ENCODE assay signal across 9 mouse cellular contexts in genomic region chr11:101462583-101463440, GRCm38 (mm10). TPM values are rescaled to one million over a fixed set of nuclear protein-coding genes. Genes with fewer than 3 reads are reported as not detected.
DNase-seq lines count a peak whose midpoint lies in the region; ATAC-seq and TF ChIP-seq lines count a peak whose summit lies in the region.
"Had no signal": no experiment of that assay in that cellular context is flagged by ENCODE, and none has a peak within 500 bp of the region (broad histone marks: within the 10 kb centered on the region; RNA-seq: fewer than 3 reads in every experiment).

No protein-coding gene starts in this region.

- no peak overlapping the region for H3K4me3 ChIP-seq in liver, embryonic 11.5 days (ENCODE audit: low read depth, low read length)
- H3K4me3 ChIP-seq in liver, postnatal 0 days (ENCODE audit: low read depth, low read length): no peak overlapping the region
- H3K4me3 ChIP-seq in forebrain, embryonic 11.5 days (ENCODE audit: low read depth, low read length): no peak overlapping the region
- H3K4me3 ChIP-seq in liver, embryonic 14.5 days (ENCODE audit: insufficient read depth in 1 of 2, low read depth in 2 of 2, low read length in 2 of 2): no peak overlapping the region
- no peak overlapping the region for H3K4me3 ChIP-seq in gastrocnemius, adult 2 months

- peaks cover 52% of the 10 kb centered on the region for H3K4me1 ChIP-seq in liver, embryonic 11.5 days (replicated peaks; ENCODE audit: control insufficient read depth, insufficient read depth, low read length)
- peaks cover 36% of the 10 kb centered on the region for H3K4me1 ChIP-seq in liver, postnatal 0 days (ENCODE audit: insufficient read depth)
- peaks cover 17% of the 10 kb centered on the region for H3K4me1 ChIP-seq in forebrain, embryonic 11.5 days (replicated peaks; ENCODE audit: control insufficient read depth, insufficient read depth, low read length)
- peaks cover 22 to 32% of the 10 kb centered on the region in 2 experiments for H3K4me1 ChIP-seq in liver, embryonic 14.5 days (replicated peaks; ENCODE audit: control insufficient read depth in 2 of 2, insufficient read depth in 2 of 2, low read length in 1 of 2)

- no peaks in the 10 kb centered on the region for H3K9me3 ChIP-seq in liver, embryonic 11.5 days (ENCODE audit: control insufficient read depth, low read length)
- H3K9me3 ChIP-seq in liver, postnatal 0 days (ENCODE audit: low read length): no peaks in the 10 kb centered on the region
- no peaks in the 10 kb centered on the region for H3K9me3 ChIP-seq in forebrain, embryonic 11.5 days (ENCODE audit: control insufficient read depth, low read length)
- H3K9me3 ChIP-seq in liver, embryonic 14.5 days (ENCODE audit: control insufficient read depth, low read length): no peaks in the 10 kb centered on the region

- no peak overlapping the region for H3K9ac ChIP-seq in liver, embryonic 11.5 days (ENCODE audit: low read depth, low read length)
- H3K9ac ChIP-seq in liver, postnatal 0 days (replicated peaks): no peak overlapping the region
- H3K9ac ChIP-seq in forebrain, embryonic 11.5 days (ENCODE audit: low read length): 0 out of 2 replicates have a peak overlapping the region, but pooled peaks have one; percentile 6
- H3K9ac ChIP-seq in liver, embryonic 14.5 days (replicated peaks): no peak overlapping the region; the same call in none of the 2 replicates

- intact Hi-C loops in gastrocnemius, adult 2 months (cut with DNase I): no loop called here

- peak overlapping the region; percentile 100 for H3K4me2 ChIP-seq in liver, embryonic 11.5 days
- H3K4me2 ChIP-seq in liver, postnatal 0 days (ENCODE audit: low read depth, low read length): no peak overlapping the region
- 0 out of 2 replicates have a peak overlapping the region, but pooled peaks have one; percentile 15 for H3K4me2 ChIP-seq in forebrain, embryonic 11.5 days (ENCODE audit: low read depth, low read length, severe bottlenecking)
- H3K4me2 ChIP-seq in liver, embryonic 14.5 days (ENCODE audit: low read depth): no peak overlapping the region

- no peak for TF ChIP-seq CTCF in liver, postnatal 0 days (IDR thresholded peaks at IDR 0.05; ENCODE audit: low read depth)
- TF ChIP-seq CTCF in liver, embryonic 14.5 days (IDR thresholded peaks at IDR 0.05; ENCODE audit: low read depth): no peak
- no peak for TF ChIP-seq CTCF in gastrocnemius, adult 2 months (IDR thresholded peaks at IDR 0.05)

- no peaks in the 10 kb centered on the region for H3K27me3 ChIP-seq in liver, embryonic 11.5 days (replicated peaks; ENCODE audit: control insufficient read depth, insufficient read depth, low read length)
- 0 out of 2 replicates have a peak, but pooled peaks cover 4% of the 10 kb centered on the region for H3K27me3 ChIP-seq in liver, postnatal 0 days (ENCODE audit: insufficient read depth, low read length)
- H3K27me3 ChIP-seq in forebrain, embryonic 11.5 days (ENCODE audit: control insufficient read depth, insufficient read depth, low read length): no peaks in the 10 kb centered on the region
- H3K27me3 ChIP-seq in liver, embryonic 14.5 days (ENCODE audit: control insufficient read depth, insufficient read depth, low read length): peaks cover 23% of the 10 kb centered on the region

- H3K27ac ChIP-seq in liver, embryonic 11.5 days (ENCODE audit: low read depth, low read length): peak overlapping the region; percentile 13; the same call in 1 of the 2 replicates
- no peak overlapping the region for H3K27ac ChIP-seq in liver, postnatal 0 days (ENCODE audit: low read depth)
- no peak overlapping the region for H3K27ac ChIP-seq in forebrain, embryonic 11.5 days (ENCODE audit: low read depth, low read length)
- no peak overlapping the region for H3K27ac ChIP-seq in liver, embryonic 14.5 days
- H3K27ac ChIP-seq in gastrocnemius, adult 2 months: no peak overlapping the region

- DNase-seq in liver, embryonic 11.5 days (ENCODE audit: low spot score): no peak
- DNase-seq in liver, postnatal 0 days: no peak
- no peak for DNase-seq in forebrain, embryonic 11.5 days (ENCODE audit: low spot score)
- no peak for DNase-seq in liver, embryonic 14.5 days (ENCODE audit: low read depth in 3 of 3, low spot score in 3 of 3)
- DNase-seq in retina, postnatal 1 day: peak; percentile 88
- no peak for DNase-seq in gastrocnemius, adult 2 months
- DNase-seq in cerebellum, postnatal 25 days: no peak
- DNase-seq: cerebellum, adult 2 months had no signal

- TF ChIP-seq EP300 in liver, postnatal 0 days (IDR thresholded peaks at IDR 0.05; ENCODE audit: low read depth): no peak
- peak; percentile 36; the same call in 1 of the 2 replicates for TF ChIP-seq EP300 in liver, embryonic 14.5 days (IDR thresholded peaks at IDR 0.05; ENCODE audit: low read depth)

- 0 out of 2 replicates have a peak, but pooled peaks have one; percentile 23 for ATAC-seq in liver, embryonic 11.5 days (replicated peaks; ENCODE audit: low FRiP score)
- no peak for ATAC-seq in liver, postnatal 0 days
- ATAC-seq in forebrain, embryonic 11.5 days (replicated peaks; ENCODE audit: low FRiP score): peak; percentile 44; the same call in 1 of the 2 replicates
- ATAC-seq in liver, embryonic 14.5 days (ENCODE audit: insufficient read depth): no peak
- no peak for ATAC-seq in cerebellum, adult (ENCODE audit: insufficient number of reproducible peaks, low FRiP score, low TSS enrichment)

- peaks cover 15% of the 10 kb centered on the region for H3K36me3 ChIP-seq in liver, embryonic 11.5 days (ENCODE audit: control insufficient read depth, insufficient read depth, low read length)
- H3K36me3 ChIP-seq in liver, postnatal 0 days (replicated peaks; ENCODE audit: insufficient read depth, low read length): peaks cover 11% of the 10 kb centered on the region
- H3K36me3 ChIP-seq in forebrain, embryonic 11.5 days (ENCODE audit: control insufficient read depth, insufficient read depth, low read length): no peaks in the 10 kb centered on the region
- H3K36me3 ChIP-seq in liver, embryonic 14.5 days (replicated peaks; ENCODE audit: control insufficient read depth, insufficient read depth, low read depth): peaks cover 4% of the 10 kb centered on the region

- WGBS in liver, embryonic 11.5 days: 30% methylated on average over 13 of the region's 13 CpGs
- WGBS in liver, postnatal 0 days (ENCODE audit: insufficient replicate concordance): 25% methylated on average over 13 of the region's 13 CpGs
- 42% methylated on average over 13 of the region's 13 CpGs for WGBS in forebrain, embryonic 11.5 days
- WGBS in liver, embryonic 14.5 days (ENCODE audit: insufficient replicate concordance): 19% methylated on average over 13 of the region's 13 CpGs

RNA-seq across cellular contexts. Expression of gene Rnd2, which starts 2.0 kb away (rescaled TPM):
- polyA plus RNA-seq in liver, embryonic 11.5 days (2014; fragmentation: Nextera tagmentation; extraction: Ambion mirVana): 3.7 and 5.4 TPM in 2 replicates
- 1.9 and 2.0 TPM in 2 replicates for polyA plus RNA-seq in liver, postnatal 0 days (2015; fragmentation: Nextera tagmentation; extraction: Ambion mirVana)
- polyA plus RNA-seq in forebrain, embryonic 11.5 days (2014; fragmentation: Nextera tagmentation; extraction: Ambion mirVana): 43.5 and 49.0 TPM in 2 replicates
- polyA plus RNA-seq in liver, embryonic 14.5 days (2012; rRNA removed): 2.9 and 3.1 TPM in 2 replicates
- polyA plus RNA-seq in liver, embryonic 14.5 days (2014; fragmentation: Nextera tagmentation; extraction: Ambion mirVana): 1.2 and 1.4 TPM in 2 replicates
- total RNA-seq in gastrocnemius, adult 2 months (2021): 1 to 10 TPM; 3.3 to 3.5 TPM

RNA-seq across cellular contexts. Expression of gene Vat1, which starts 3.2 kb away (rescaled TPM):
- 16.8 and 19.5 TPM in 2 replicates for polyA plus RNA-seq in liver, embryonic 11.5 days (2014; fragmentation: Nextera tagmentation; extraction: Ambion mirVana)
- polyA plus RNA-seq in liver, postnatal 0 days (2015; fragmentation: Nextera tagmentation; extraction: Ambion mirVana): 8.3 and 8.4 TPM in 2 replicates
- polyA plus RNA-seq in forebrain, embryonic 11.5 days (2014; fragmentation: Nextera tagmentation; extraction: Ambion mirVana): 47.0 and 51.4 TPM in 2 replicates
- polyA plus RNA-seq in liver, embryonic 14.5 days (2012; rRNA removed): 9.1 TPM in 2 replicates
- 6.8 and 6.9 TPM in 2 replicates for polyA plus RNA-seq in liver, embryonic 14.5 days (2014; fragmentation: Nextera tagmentation; extraction: Ambion mirVana)
- total RNA-seq in gastrocnemius, adult 2 months (2021): 10 to 100 TPM; 10.0 to 14.5 TPM

RNA-seq across cellular contexts. Expression of gene Ifi35, which starts 14.6 kb away (rescaled TPM):
- polyA plus RNA-seq in liver, embryonic 11.5 days (2014; fragmentation: Nextera tagmentation; extraction: Ambion mirVana): 31.2 and 34.6 TPM in 2 replicates
- polyA plus RNA-seq in liver, postnatal 0 days (2015; fragmentation: Nextera tagmentation; extraction: Ambion mirVana): 27.2 and 28.2 TPM in 2 replicates
- 3.8 and 3.9 TPM in 2 replicates for polyA plus RNA-seq in forebrain, embryonic 11.5 days (2014; fragmentation: Nextera tagmentation; extraction: Ambion mirVana)
- polyA plus RNA-seq in liver, embryonic 14.5 days (2012; rRNA removed): 14.0 and 17.2 TPM in 2 replicates
- polyA plus RNA-seq in liver, embryonic 14.5 days (2014; fragmentation: Nextera tagmentation; extraction: Ambion mirVana): 21.3 and 22.1 TPM in 2 replicates
- 10 to 100 TPM in 1 of 2 experiments, 1 to 10 TPM in 1; 8.6 to 14.3 TPM for total RNA-seq in gastrocnemius, adult 2 months (2021)

RNA-seq across cellular contexts. Expression of gene Rpl27, which starts 20.7 kb away (rescaled TPM):
- polyA plus RNA-seq in liver, embryonic 11.5 days (2014; fragmentation: Nextera tagmentation; extraction: Ambion mirVana): 553 and 579 TPM in 2 replicates
- 205 and 213 TPM in 2 replicates for polyA plus RNA-seq in liver, postnatal 0 days (2015; fragmentation: Nextera tagmentation; extraction: Ambion mirVana)
- polyA plus RNA-seq in forebrain, embryonic 11.5 days (2014; fragmentation: Nextera tagmentation; extraction: Ambion mirVana): 370 and 424 TPM in 2 replicates
- polyA plus RNA-seq in liver, embryonic 14.5 days (2012; rRNA removed): 571 and 987 TPM in 2 replicates
- 295 and 303 TPM in 2 replicates for polyA plus RNA-seq in liver, embryonic 14.5 days (2014; fragmentation: Nextera tagmentation; extraction: Ambion mirVana)
- total RNA-seq in gastrocnemius, adult 2 months (2021): 10 to 100 TPM; 31.9 to 49.4 TPM

RNA-seq across cellular contexts. Expression of gene Ptges3l, which starts 37.7 kb away (rescaled TPM):
- 3.2 and 5.0 TPM in 2 replicates for polyA plus RNA-seq in liver, embryonic 11.5 days (2014; fragmentation: Nextera tagmentation; extraction: Ambion mirVana)
- 0.65 and 1.0 TPM in 2 replicates for polyA plus RNA-seq in liver, postnatal 0 days (2015; fragmentation: Nextera tagmentation; extraction: Ambion mirVana)
- polyA plus RNA-seq in forebrain, embryonic 11.5 days (2014; fragmentation: Nextera tagmentation; extraction: Ambion mirVana): 1.6 and 2.7 TPM in 2 replicates
- 0.29 and 0.74 TPM in 2 replicates for polyA plus RNA-seq in liver, embryonic 14.5 days (2012; rRNA removed)
- 0.53 and 0.86 TPM in 2 replicates for polyA plus RNA-seq in liver, embryonic 14.5 days (2014; fragmentation: Nextera tagmentation; extraction: Ambion mirVana)
- total RNA-seq in gastrocnemius, adult 2 months (2021): 10 to 100 TPM; 82.0 to 90.7 TPM

Comparison
In these comparisons a context has a peak if more than half of its experiments do, and no peak if none do; other contexts are left out.
1. ATAC-seq: peak in liver, embryonic 11.5 days (single experiment) and forebrain, embryonic 11.5 days (single experiment); none in liver, postnatal 0 days (single experiment), liver, embryonic 14.5 days (single experiment) and cerebellum, adult (single experiment).
2. H3K4me2 ChIP-seq: peak in liver, embryonic 11.5 days (single experiment) and forebrain, embryonic 11.5 days (single experiment); none in liver, postnatal 0 days (single experiment) and liver, embryonic 14.5 days (single experiment).